Mouse (Mus musculus) kidney, postnatal 0 days (tissue): ENCODE data around the gene Lancl1. TPM values are rescaled to one million over a fixed set of nuclear protein-coding genes. Genes with fewer than 3 reads are reported as not detected.

Experiments
- ATAC-seq: fragments of 200-750 bp; cut with Nextera tagmentation; replicated peaks from 2 replicates; pipeline ENCODE4 v1.8.0; 2017; ENCODE audit warnings: low read depth, moderate number of reproducible peaks, moderate TSS enrichment, moderate library complexity; ENCODE audit not compliant: low FRiP score
- DNase-seq: peaks from one replicate; pipeline ENCODE4 v3.0.0-alpha.2; 2016; ENCODE audit warnings: low spot score
- H3K27ac ChIP-seq: fragments of 300-500 bp; sonication (generic); 2 replicates; pipeline ENCODE4 v1.5.1; 2014; ENCODE audit warnings: mild to moderate bottlenecking
- H3K27me3 ChIP-seq: fragments of 300-500 bp; sonication (generic); 2 replicates; pipeline ENCODE4 v1.6.1; 2014; ENCODE audit warnings: low read length, mixed read lengths; ENCODE audit not compliant: insufficient read depth
- H3K36me3 ChIP-seq: fragments of 300-500 bp; sonication (generic); 2 replicates; pipeline ENCODE4 v1.6.1; 2014; ENCODE audit warnings: low read length, mixed read lengths; ENCODE audit not compliant: insufficient read depth
- H3K4me1 ChIP-seq: fragments of 300-500 bp; sonication (generic); replicated peaks from 2 replicates; pipeline ENCODE4 v1.6.1; 2014; ENCODE audit warnings: antibody characterized with exemption, low read length, mixed read lengths; ENCODE audit not compliant: insufficient read depth
- H3K4me2 ChIP-seq: fragments of 300-500 bp; sonication (generic); 2 replicates; pipeline ENCODE4 v1.6.1; 2014; ENCODE audit warnings: mild to moderate bottlenecking, low read length, moderate library complexity, mixed read lengths
- H3K4me3 ChIP-seq: fragments of 300-500 bp; sonication (generic); replicated peaks from 2 replicates; pipeline ENCODE4 v1.5.1; 2014; ENCODE audit warnings: low read depth, low read length
- H3K9ac ChIP-seq: fragments of 300-500 bp; sonication (generic); 2 replicates; pipeline ENCODE4 v1.6.1; 2014; ENCODE audit warnings: low read depth, low read length
- H3K9me3 ChIP-seq: fragments of 300-500 bp; sonication (generic); replicated peaks from 2 replicates; pipeline ENCODE4 v1.6.1; 2016; ENCODE audit warnings: low read length, inconsistent platforms, mixed read lengths
- CTCF ChIP-seq: IDR thresholded peaks from 2 replicates; pipeline ENCODE4 v1.5.1; 2016; ENCODE audit warnings: antibody characterized with exemption, low read depth, mild to moderate bottlenecking, moderate library complexity
- WGBS: fragments of 180-500 bp; shearing (Covaris S2); extraction: QIAGEN DNeasy Blood & Tissue Kit; methylation state at CpG from one replicate; pipeline ENCODE4 v1.1.7; 2014; 5-methylcytosine and 5-hydroxymethylcytosine counted together
- polyA plus RNA-seq: library from polyadenylated mRNA; unstranded; fragments of >200 nt; fragmentation: Nextera tagmentation; extraction: Ambion mirVana; gene quantifications from 2 replicates; pipeline ENCODE4 v1.2.1, GENCODE M21; 2015

Lancl1 gene
- polyA plus RNA-seq: 79.0 and 92.1 TPM in 2 replicates

DNA sequence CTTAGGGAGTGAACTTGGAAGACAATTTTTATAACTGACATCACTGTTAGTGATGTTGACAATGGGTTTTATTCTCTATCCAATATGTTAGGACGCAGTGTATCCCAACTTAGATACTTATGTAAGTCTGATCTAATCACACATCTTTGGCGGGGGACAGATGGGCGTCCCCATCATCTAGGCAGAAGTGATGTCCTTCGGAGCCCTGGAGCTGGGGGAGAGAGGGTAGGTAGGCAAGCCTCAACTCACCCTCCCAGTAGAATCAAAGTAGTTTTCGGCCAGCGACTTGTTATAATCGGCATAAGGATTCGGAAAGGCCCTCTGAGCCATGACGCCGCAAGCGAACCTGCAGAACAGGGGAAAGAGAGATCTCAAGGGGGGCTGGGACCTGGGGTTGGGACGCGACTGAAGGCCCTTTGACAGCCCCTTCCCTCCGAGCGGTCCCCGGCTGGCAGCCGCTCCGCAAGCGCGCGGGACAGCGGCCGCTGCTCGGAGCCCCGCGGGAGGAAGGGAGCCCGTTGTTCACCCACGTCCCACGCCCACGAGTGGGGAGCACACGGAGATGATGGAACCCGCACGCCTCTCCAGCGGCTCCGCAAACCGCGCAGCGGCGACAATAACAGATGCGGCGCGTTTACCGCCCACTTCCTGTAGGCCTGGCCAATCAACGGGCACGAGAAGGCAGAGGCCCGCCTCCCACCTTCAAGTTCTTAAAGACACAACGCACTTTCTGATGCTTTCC, at the start of gene Lancl1:
Gene Lancl1, minus strand, starts transcription at position 627 of the 742 bp plus-strand sequence.
- H3K4me3 ChIP-seq: peak within 1 kb of the TSS; percentile 99
- H3K9ac ChIP-seq: peak within 1 kb of the TSS; percentile 84
- H3K9me3 ChIP-seq: no peaks in the 10 kb centered on the region
- H3K4me2 ChIP-seq: peak within 1 kb of the TSS; percentile 89
- ATAC-seq (peak; percentile 93), DNase-seq (peak; percentile 94)
- H3K27me3 ChIP-seq: no peaks in the 10 kb centered on the region
- WGBS: under 1% methylated on average over 47 of the region's 47 CpGs
- no peak for TF ChIP-seq CTCF
- H3K36me3 ChIP-seq: peaks cover 6% of the 10 kb centered on the region; the same call in 1 of the 2 replicates
- 0 out of 2 replicates have a peak, but pooled peaks cover 4% of the 10 kb centered on the region for H3K4me1 ChIP-seq
- no peak within 1 kb of the TSS for H3K27ac ChIP-seq

DNA sequence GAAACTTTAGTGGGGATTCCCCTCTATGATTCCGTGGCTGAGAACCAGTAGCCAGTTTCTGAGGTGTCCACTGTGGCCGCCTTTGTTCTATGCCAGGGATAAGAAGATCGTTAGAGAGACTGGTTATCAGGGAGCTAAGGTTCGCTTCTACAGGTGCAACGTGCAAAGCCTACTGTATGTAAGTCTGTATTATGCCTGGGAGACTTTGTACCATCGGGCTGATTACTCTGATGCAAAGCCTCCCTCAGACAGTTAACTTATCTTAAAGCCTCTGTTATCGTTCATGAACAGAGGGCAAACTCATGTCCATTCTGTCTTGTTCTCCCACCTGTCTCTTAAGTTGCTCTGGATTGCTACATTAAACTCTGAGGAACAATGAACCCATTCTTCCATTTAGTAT, 40.5 kb upstream of the Lancl1 start:
- TF ChIP-seq CTCF: no peak
- WGBS: 90% methylated on average over 7 of the region's 7 CpGs
- Histone ChIP-seq H3K4me2 (no peak overlapping the region), H3K9ac (no peak overlapping the region), H3K4me3 (no peak overlapping the region), H3K9me3 (no peaks in the 10 kb centered on the region), H3K36me3 (no peaks in the 10 kb centered on the region), H3K4me1 (no peaks in the 10 kb centered on the region), H3K27me3 (no peaks in the 10 kb centered on the region), H3K27ac (no peak overlapping the region)
- DNase-seq: no peak
- no peak for ATAC-seq

GRCm38 (mm10) chr1:67078666-67079065, 40.0 kb upstream of the Lancl1 start:
- no peak for DNase-seq
- H3K4me2 ChIP-seq: no peak overlapping the region
- H3K4me1 ChIP-seq: no peaks in the 10 kb centered on the region
- no peak overlapping the region for H3K9ac ChIP-seq
- H3K27ac ChIP-seq: no peak overlapping the region
- H3K27me3 ChIP-seq: no peaks in the 10 kb centered on the region
- ATAC-seq: no peak
- H3K36me3 ChIP-seq: no peaks in the 10 kb centered on the region
- WGBS: 68% methylated on average over 2 of the region's 2 CpGs
- H3K4me3 ChIP-seq: no peak overlapping the region
- no peaks in the 10 kb centered on the region for H3K9me3 ChIP-seq
- TF ChIP-seq CTCF: no peak

- Histone ChIP-seq H3K4me3 (no peak overlapping the region), H3K27ac (no peak overlapping the region), H3K9ac (no peak overlapping the region), H3K4me2 (no peak overlapping the region), H3K9me3 (no peaks in the 10 kb centered on the region), H3K4me1 (no peaks in the 10 kb centered on the region), H3K27me3 (no peaks in the 10 kb centered on the region), H3K36me3 (no peaks in the 10 kb centered on the region)
- no peak for TF ChIP-seq CTCF
- ATAC-seq (no peak), DNase-seq (no peak)
- 61% methylated on average over 2 of the region's 2 CpGs for WGBS
Measured at GRCm38 (mm10) chr1:67077739-67078138, 39.1 kb upstream of the Lancl1 start.

DNA sequence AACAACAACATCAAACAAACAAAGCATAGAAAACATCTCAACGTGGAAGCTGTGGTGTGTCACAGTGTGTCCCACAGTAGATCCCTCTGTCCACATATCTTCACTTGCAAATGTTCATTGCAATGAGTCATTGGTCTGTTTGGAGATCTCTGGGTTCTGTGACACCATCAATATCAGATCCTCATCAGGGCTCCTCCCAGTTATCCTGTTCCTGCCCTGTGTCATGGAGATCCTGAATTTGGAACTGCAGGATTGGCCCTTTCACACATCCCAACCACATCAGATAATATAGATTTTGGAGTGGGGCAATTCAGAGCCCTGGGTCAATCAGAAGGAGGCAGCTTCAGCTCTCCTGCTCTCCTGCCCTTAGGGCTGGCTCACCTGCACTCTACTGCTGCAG, 28.9 kb upstream of the Lancl1 start:
- Histone ChIP-seq H3K9me3 (no peaks in the 10 kb centered on the region), H3K27ac (no peak overlapping the region), H3K4me3 (no peak overlapping the region), H3K4me2 (no peak overlapping the region), H3K36me3 (no peaks in the 10 kb centered on the region), H3K4me1 (no peaks in the 10 kb centered on the region), H3K27me3 (no peaks in the 10 kb centered on the region), H3K9ac (no peak overlapping the region)
- DNase-seq (no peak), ATAC-seq (no peak)
- no peak for TF ChIP-seq CTCF
- WGBS: 72% methylated on average over 1 of the region's 1 CpGs

- ATAC-seq (no peak), DNase-seq (no peak)
- WGBS: 72% methylated on average over 9 of the region's 9 CpGs
- Histone ChIP-seq H3K27me3 (no peaks in the 10 kb centered on the region), H3K27ac (no peak overlapping the region), H3K9me3 (no peaks in the 10 kb centered on the region), H3K4me3 (no peak overlapping the region), H3K4me1 (no peaks in the 10 kb centered on the region), H3K36me3 (no peaks in the 10 kb centered on the region), H3K9ac (no peak overlapping the region), H3K4me2 (no peak overlapping the region)
- TF ChIP-seq CTCF: no peak
Measured at GRCm38 (mm10) chr1:67065347-67066270, 26.9 kb upstream of the Lancl1 start.
